Mouse (Mus musculus) stomach, postnatal 0 days (tissue): ENCODE results near the gene Nr0b2.

Experiments used
- CTCF ChIP-seq: IDR thresholded peaks from 2 replicates; pipeline ENCODE4 v1.5.1; 2016; ENCODE audit warnings: antibody characterized with exemption, low read depth, mild to moderate bottlenecking, moderate library complexity
- EP300 ChIP-seq: optimal IDR thresholded peaks from 2 replicates; pipeline ENCODE3; 2016; ENCODE audit warnings: antibody characterized with exemption

- TF ChIP-seq CTCF = no peak
- TF ChIP-seq EP300 = no peak
Observed at GRCm38 (mm10) chr4:133574843-133575202, 21.6 kb downstream of the Nr0b2 start.
